Mouse (Mus musculus) forebrain, embryonic 14.5 days (tissue): ENCODE results near the gene Cds2. TPM values are rescaled to one million over a fixed set of nuclear protein-coding genes. Genes with fewer than 3 reads are reported as not detected.

Experiments
- ATAC-seq: fragments of 200-750 bp; cut with Nextera tagmentation; 2 replicates; pipeline ENCODE4 v1.8.0; 2017; ENCODE audit warnings: mild to moderate bottlenecking, moderate library complexity
- DNase-seq: peaks from one replicate; pipeline ENCODE4 v3.0.0-alpha.2; 2015; ENCODE audit warnings: low spot score
- H3K27ac ChIP-seq: fragments of 300-500 bp; sonication (generic); 2 replicates; pipeline ENCODE4 v1.5.1; 2014; ENCODE audit warnings: low read depth, mild to moderate bottlenecking, control low read depth, low read length, moderate library complexity
- H3K27me3 ChIP-seq: fragments of 300-500 bp; sonication (generic); replicated peaks from 2 replicates; pipeline ENCODE4 v1.6.1; 2014; ENCODE audit warnings: low read length, control low read depth, mixed read lengths; ENCODE audit not compliant: control insufficient read depth, insufficient read depth
- H3K36me3 ChIP-seq: fragments of 300-500 bp; sonication (generic); 2 replicates; pipeline ENCODE4 v1.6.1; 2014; ENCODE audit warnings: low read length, control low read depth; ENCODE audit not compliant: control insufficient read depth, insufficient read depth
- H3K4me1 ChIP-seq: fragments of 300-500 bp; sonication (generic); 2 replicates; pipeline ENCODE4 v1.6.1; 2014; ENCODE audit warnings: antibody characterized with exemption, low read length, control low read depth; ENCODE audit not compliant: control insufficient read depth, insufficient read depth
- H3K4me2 ChIP-seq: fragments of 300-500 bp; sonication (generic); 2 replicates; pipeline ENCODE4 v1.6.1; 2014; ENCODE audit warnings: mild to moderate bottlenecking, control low read depth, low read length
- H3K4me3 ChIP-seq: fragments of 300-500 bp; sonication (generic); 2 replicates; pipeline ENCODE4 v1.5.1; 2014; ENCODE audit warnings: low read depth, low read length, control low read depth
- H3K9ac ChIP-seq: fragments of 300-500 bp; sonication (generic); 2 replicates; pipeline ENCODE4 v1.6.1; 2014; ENCODE audit warnings: mild to moderate bottlenecking, low read length, control low read depth, moderate library complexity
- H3K9me3 ChIP-seq: fragments of 300-500 bp; sonication (generic); replicated peaks from 2 replicates; pipeline ENCODE4 v1.6.1; 2016; ENCODE audit warnings: low read length, control low read depth, mixed read lengths; ENCODE audit not compliant: control insufficient read depth
- WGBS: fragments of 180-500 bp; shearing (Covaris S2); extraction: QIAGEN DNeasy Blood & Tissue Kit; methylation state at CpG from one replicate; pipeline ENCODE4 v1.1.7; 2014; 5-methylcytosine and 5-hydroxymethylcytosine counted together
- polyA plus RNA-seq: library from polyadenylated mRNA; unstranded; fragments of >200 nt; fragmentation: Nextera tagmentation; extraction: Ambion mirVana; gene quantifications from 2 replicates; pipeline ENCODE4 v1.2.1, GENCODE M21; 2014

The Cds2 gene
- polyA plus RNA-seq, 1 experiment from 2014 or later, result 23.2 TPM

DNA sequence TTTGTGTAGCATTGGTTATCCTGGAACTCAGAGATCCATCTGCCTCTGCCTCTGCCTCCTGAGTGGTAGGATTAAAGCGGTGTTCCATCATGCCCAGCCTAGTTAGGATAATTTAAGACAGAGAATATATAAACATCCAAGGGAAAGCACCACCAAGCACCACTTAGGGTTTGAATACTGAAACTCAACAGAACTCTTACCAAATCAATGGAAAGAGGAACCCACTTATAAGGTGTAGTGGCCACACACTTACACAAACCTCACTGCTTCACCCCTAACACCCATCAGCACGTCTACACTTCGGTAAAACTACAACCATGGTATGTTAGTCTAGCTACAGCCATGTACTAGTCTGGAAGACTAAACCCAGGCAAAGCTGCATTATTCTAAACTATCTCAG lies 19.6 kb upstream of the Cds2 start:
- Histone ChIP-seq H3K27ac (no peak overlapping the region), H3K9ac (no peak overlapping the region), H3K4me3 (no peak overlapping the region), H3K4me1 (peaks cover 9% of the 10 kb centered on the region), H3K9me3 (no peaks in the 10 kb centered on the region), H3K4me2 (no peak overlapping the region), H3K36me3 (peaks cover 15% of the 10 kb centered on the region), H3K27me3 (no peaks in the 10 kb centered on the region)
- ATAC-seq (no peak), DNase-seq (no peak)
- 95% methylated on average over 3 of the region's 3 CpGs for WGBS

DNA sequence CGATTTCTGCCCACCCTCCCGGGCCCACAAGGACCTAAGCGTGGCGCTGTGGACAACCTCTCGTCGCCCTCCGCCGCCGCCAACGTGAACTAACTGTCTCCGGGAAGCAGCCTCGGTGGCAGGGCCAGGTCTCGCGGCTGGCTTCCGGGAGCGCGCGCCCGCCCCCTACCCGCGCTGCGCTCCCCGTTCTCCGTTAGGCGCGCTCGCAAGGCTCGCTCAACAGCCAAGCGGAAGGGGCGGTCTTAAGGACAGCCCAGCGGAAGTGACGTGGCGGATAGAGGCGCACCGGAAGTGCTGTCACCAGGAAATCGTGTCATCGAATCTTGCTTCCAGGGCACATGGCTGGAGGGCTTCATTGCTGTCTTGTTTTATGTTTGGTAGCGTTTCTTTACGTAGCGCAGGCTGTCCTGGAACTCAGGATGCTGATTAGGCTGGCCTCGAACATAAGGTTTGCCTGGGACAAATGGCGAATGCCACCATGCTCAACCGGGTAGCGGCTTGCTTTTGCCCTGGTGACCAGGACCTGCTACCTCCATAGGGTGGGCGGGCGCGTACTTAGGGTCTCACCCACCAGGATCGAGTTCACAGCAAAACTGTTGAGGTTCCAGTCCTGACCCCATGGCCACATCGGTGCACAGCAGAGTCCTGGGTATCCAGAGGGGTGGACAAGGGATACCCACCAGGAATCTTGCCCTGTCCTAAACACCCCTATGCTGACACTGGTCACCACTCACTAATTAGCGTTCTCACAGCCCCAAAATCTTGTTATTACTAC lies 15.2 kb upstream of the Cds2 start, which contains the start of gene Tmem230:
Gene Tmem230, minus strand, starts transcription at position 269 of the 775 bp plus-strand sequence.
- Histone ChIP-seq H3K4me3 (peak within 1 kb of the TSS; percentile 55), H3K9ac (peak within 1 kb of the TSS; percentile 74), H3K4me1 (peaks cover 14% of the 10 kb centered on the region), H3K36me3 (peaks cover 31% of the 10 kb centered on the region), H3K9me3 (no peaks in the 10 kb centered on the region), H3K4me2 (peak within 1 kb of the TSS; percentile 65), H3K27ac (peak within 1 kb of the TSS; percentile 74), H3K27me3 (no peaks in the 10 kb centered on the region)
- ATAC-seq (peak; percentile 94), DNase-seq (peak; percentile 99)
- WGBS, result 4% methylated on average over 50 of the region's 50 CpGs

DNA sequence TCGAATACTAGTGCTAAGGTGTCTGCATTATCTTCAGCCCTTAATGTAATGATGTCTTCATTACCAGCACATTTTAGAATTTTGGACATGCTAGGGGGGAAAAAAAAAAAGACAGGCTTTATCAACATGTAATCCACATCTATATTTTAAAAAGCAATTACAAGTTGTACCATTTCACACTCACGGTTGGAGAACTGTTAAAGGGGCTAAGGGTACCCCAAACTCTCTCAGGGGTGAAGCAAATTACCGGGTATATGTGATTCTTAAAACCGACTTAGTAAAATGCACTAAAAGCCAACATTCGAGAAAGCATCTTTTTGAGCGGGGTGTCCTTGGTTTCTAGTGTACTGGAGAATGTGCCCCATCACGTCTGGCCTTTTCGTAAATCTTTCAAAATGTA lies 11.0 kb upstream of the Cds2 start:
- H3K9ac ChIP-seq, result peak overlapping the region; percentile 71
- H3K4me3 ChIP-seq, result peak overlapping the region; percentile 55
- peaks cover 23% of the 10 kb centered on the region for H3K36me3 ChIP-seq
- no peaks in the 10 kb centered on the region for H3K9me3 ChIP-seq
- peak overlapping the region; percentile 79 for H3K4me2 ChIP-seq
- DNase-seq (no peak), ATAC-seq (no peak)
- WGBS, result 11% methylated on average over 8 of the region's 8 CpGs
- H3K4me1 ChIP-seq, result peaks cover 13% of the 10 kb centered on the region
- H3K27me3 ChIP-seq, result no peaks in the 10 kb centered on the region
- H3K27ac ChIP-seq, result no peak overlapping the region

DNA sequence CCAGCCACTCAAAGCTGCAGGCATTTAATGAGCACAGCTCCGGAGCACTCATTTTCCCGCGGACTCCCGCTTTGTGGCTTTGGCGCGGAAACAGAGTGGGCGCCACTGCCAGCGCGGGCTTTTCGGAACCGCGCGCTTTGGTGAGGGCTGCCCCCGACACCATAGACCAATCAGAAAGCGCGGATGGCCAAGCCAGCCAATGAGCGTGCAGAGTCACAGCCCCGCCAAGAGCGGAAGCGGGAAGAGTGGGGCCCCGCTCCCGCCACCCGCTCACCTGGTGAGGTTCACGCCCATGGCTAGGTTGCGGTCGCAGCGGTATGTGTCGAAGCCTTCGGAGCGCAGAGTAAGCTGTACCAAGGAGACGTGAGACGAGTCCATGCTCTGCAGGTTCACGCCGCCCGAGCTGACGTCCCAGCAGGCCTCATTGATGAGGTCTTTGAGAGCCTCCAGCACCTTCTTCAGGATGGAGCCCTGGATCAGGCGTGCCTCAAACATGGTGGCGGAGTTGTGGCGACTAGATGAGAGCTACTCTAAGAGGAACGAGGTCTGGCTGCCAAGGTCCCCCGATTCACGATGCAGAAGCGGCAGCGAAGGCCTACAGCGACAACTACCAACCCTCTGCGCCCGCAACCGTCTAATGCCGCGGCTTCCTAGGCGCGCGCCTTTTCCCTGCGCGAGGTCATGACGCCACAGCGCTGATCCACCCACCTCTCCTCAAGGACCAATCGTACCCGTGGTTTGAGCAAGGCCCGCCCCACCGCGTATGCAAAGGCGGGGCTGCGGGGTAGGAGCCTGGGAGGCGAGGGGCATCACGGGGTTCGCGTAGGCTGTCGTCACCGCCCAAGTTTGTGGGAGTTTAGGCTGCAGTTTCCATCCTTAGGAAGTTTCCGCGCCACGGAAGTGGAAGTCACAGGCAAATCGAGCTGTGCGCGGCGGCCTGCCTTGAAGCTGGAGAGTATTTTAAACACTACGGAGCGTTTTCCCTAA lies 10.1 kb upstream of the Cds2 start, which contains the start of gene Pcna:
Gene Pcna, minus strand, starts transcription at position 773 of the 987 bp plus-strand sequence.
- H3K36me3 ChIP-seq, result peaks cover 23% of the 10 kb centered on the region
- H3K27me3 ChIP-seq, result no peaks in the 10 kb centered on the region
- peaks cover 11% of the 10 kb centered on the region for H3K4me1 ChIP-seq
- H3K4me2 ChIP-seq, result peak within 1 kb of the TSS; percentile 79
- peak; percentile 99 for DNase-seq
- H3K9me3 ChIP-seq, result no peaks in the 10 kb centered on the region
- H3K9ac ChIP-seq, result peak within 1 kb of the TSS; percentile 71
- ATAC-seq, result peak; percentile 99
- WGBS, result under 1% methylated on average over 78 of the region's 79 CpGs
- H3K27ac ChIP-seq, result peak within 1 kb of the TSS; percentile 63
- peak within 1 kb of the TSS; percentile 55 for H3K4me3 ChIP-seq

DNA sequence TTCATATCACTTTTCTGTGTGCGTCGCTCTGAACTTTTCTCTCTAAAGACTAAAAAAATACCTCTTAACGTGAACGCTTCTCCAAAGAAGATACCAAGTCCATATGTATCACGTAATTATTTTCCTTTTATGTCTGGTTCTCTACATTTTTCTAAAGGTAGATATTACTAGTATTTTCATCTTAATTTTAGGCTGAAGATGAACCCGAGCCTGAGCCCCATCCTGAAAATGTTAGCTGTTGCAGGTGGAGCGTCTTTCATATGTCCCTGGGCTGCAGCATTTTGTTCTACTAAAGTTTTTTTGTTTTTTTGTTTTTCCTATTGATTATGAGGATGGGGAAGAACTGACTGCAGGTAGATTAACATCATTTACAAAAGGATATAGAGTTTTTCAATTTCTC lies 9.3 kb upstream of the Cds2 start:
- Histone ChIP-seq H3K27ac (peak overlapping the region; percentile 48; the same call in 1 of the 2 replicates), H3K9ac (peak overlapping the region; percentile 48; the same call in 1 of the 2 replicates), H3K9me3 (no peaks in the 10 kb centered on the region), H3K4me1 (peaks cover 5% of the 10 kb centered on the region; the same call in 1 of the 2 replicates), H3K4me2 (peak overlapping the region; percentile 45), H3K4me3 (peak overlapping the region; percentile 55), H3K36me3 (peaks cover 18% of the 10 kb centered on the region), H3K27me3 (no peaks in the 10 kb centered on the region)
- under 1% methylated on average over 7 of the region's 7 CpGs for whole genome bisulfite sequencing
- no peak for ATAC-seq
- no peak for DNase-seq

DNA sequence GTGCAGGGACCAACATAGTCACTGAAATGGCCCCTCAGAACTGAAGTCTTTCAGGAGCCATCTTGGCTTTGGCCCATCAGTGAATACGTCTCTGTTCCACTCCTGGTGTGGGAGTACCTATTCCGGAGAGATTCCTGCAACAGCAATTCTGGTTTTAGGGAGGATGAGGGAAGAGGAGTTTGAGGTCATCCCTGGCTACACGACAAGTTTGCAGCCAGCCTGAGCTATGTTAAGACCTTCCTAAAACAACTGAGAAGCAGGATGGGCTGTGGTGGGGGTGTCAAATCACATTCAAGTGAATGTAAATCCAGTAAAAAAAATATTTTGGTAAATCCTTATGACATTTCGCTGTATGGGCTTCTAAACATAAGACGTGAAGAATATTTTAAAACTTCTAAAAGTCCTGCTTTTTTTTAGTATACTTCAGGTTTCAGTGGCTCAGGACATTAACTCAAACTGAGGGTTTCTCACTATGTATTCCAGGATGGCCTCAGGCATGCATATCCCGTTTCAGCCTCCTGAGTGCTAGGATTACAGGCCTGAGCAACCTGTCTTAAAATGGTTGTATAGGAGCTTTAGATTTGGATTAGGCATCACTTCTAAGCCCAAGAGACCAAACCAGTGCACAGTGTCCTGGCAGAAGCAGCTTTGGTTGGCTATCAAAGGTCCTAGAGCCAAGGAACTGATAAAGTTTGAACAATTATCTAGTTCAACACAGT lies 5.4 kb upstream of the Cds2 start:
- no peaks in the 10 kb centered on the region for H3K4me1 ChIP-seq
- no peak overlapping the region for H3K4me2 ChIP-seq
- no peaks in the 10 kb centered on the region for H3K9me3 ChIP-seq
- no peak overlapping the region for H3K4me3 ChIP-seq
- no peak overlapping the region for H3K27ac ChIP-seq
- no peaks in the 10 kb centered on the region for H3K27me3 ChIP-seq
- no peak overlapping the region for H3K9ac ChIP-seq
- H3K36me3 ChIP-seq, result no peaks in the 10 kb centered on the region
- ATAC-seq (no peak), DNase-seq (no peak)
- WGBS, result 92% methylated on average over 6 of the region's 6 CpGs

DNA sequence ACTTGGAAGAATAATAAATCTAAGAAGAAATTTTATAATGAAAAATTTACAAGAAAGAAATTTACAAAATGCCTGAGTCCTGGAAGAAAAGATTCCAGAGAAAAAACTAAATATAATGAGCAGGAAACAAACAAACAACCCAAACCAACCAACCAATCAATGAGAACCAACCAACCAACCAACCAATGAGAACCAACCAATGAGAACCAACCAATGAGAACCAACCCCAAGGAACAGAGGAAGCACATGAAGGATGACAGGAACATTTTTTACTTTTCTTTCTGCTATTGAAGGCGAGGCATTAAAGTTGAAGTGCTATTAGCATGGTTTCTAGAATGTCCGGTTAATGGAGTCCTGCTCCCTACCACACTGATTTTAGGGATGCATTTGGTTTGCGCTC lies 2.3 kb upstream of the Cds2 start:
- ATAC-seq, result no peak
- no peak for DNase-seq
- Histone ChIP-seq H3K27ac (no peak overlapping the region), H3K4me3 (no peak overlapping the region), H3K36me3 (no peaks in the 10 kb centered on the region), H3K4me1 (peaks cover 14% of the 10 kb centered on the region), H3K27me3 (no peaks in the 10 kb centered on the region), H3K9me3 (no peaks in the 10 kb centered on the region), H3K4me2 (no peak overlapping the region), H3K9ac (no peak overlapping the region)
- 90% methylated on average over 3 of the region's 3 CpGs for WGBS

DNA sequence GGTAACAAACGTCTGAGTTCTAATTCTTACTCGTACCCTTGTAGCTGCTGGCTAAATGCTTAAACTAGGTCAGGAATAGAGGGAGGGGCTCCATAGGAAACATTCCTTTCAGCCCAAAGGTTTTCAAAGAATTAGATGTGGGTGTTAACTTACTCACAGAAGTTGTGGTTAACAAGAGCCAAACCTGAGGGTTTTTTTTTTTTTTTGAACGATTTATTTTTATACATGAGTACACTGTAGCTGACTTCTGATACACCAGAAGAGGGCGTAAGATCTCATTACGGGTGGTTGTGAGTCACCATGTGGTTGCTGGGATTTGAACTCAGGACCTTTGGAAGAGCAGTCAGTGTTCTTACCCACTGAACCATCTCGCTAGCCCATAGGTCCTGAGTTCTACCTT lies 773 bp upstream of the Cds2 start:
- ATAC-seq (no peak), DNase-seq (no peak)
- Histone ChIP-seq H3K4me2 (no peak overlapping the region), H3K36me3 (no peaks in the 10 kb centered on the region), H3K9me3 (no peaks in the 10 kb centered on the region), H3K4me3 (no peak overlapping the region), H3K4me1 (peaks cover 14% of the 10 kb centered on the region), H3K9ac (no peak overlapping the region), H3K27ac (no peak overlapping the region), H3K27me3 (no peaks in the 10 kb centered on the region)
- 76% methylated on average over 6 of the region's 6 CpGs for WGBS
